Mouse (Mus musculus) liver, postnatal 0 days (tissue): ENCODE measurements around the gene Slc41a1. TPM values are rescaled to one million over a fixed set of nuclear protein-coding genes. Genes with fewer than 3 reads are reported as not detected.

Experiments
- ATAC-seq: fragments of 200-750 bp; cut with Nextera tagmentation; 2 replicates; pipeline ENCODE4 v1.8.0; 2017; ENCODE audit warnings: mild to moderate bottlenecking, moderate library complexity
- DNase-seq: peaks from one replicate; pipeline ENCODE4 v3.0.0-alpha.2; 2016
- H3K27ac ChIP-seq: fragments of 300-500 bp; sonication (generic); 2 replicates; pipeline ENCODE4 v1.5.1; 2014; ENCODE audit warnings: antibody characterized with exemption, moderate library complexity, mild to moderate bottlenecking, low read depth
- H3K27me3 ChIP-seq: fragments of 300-500 bp; sonication (generic); 2 replicates; pipeline ENCODE4 v1.6.1; 2014; ENCODE audit warnings: low read length, control low read depth, mixed read lengths; ENCODE audit not compliant: insufficient read depth
- H3K36me3 ChIP-seq: fragments of 300-500 bp; sonication (generic); replicated peaks from 2 replicates; pipeline ENCODE4 v1.6.1; 2014; ENCODE audit warnings: mild to moderate bottlenecking, control low read depth, low read length, moderate library complexity, mixed read lengths; ENCODE audit not compliant: insufficient read depth
- H3K4me1 ChIP-seq: fragments of 300-500 bp; sonication (generic); 2 replicates; pipeline ENCODE4 v1.6.1; 2014; ENCODE audit warnings: antibody characterized with exemption, mild to moderate bottlenecking, control low read depth; ENCODE audit not compliant: insufficient read depth
- H3K4me2 ChIP-seq: fragments of 300-500 bp; sonication (generic); 2 replicates; pipeline ENCODE4 v1.6.1; 2014; ENCODE audit warnings: low read depth, mild to moderate bottlenecking, low read length, moderate library complexity, mixed read lengths
- H3K4me3 ChIP-seq: fragments of 300-500 bp; sonication (generic); 2 replicates; pipeline ENCODE4 v1.5.1; 2014; ENCODE audit warnings: low read depth, low read length
- H3K9ac ChIP-seq: fragments of 300-500 bp; sonication (generic); replicated peaks from 2 replicates; pipeline ENCODE4 v1.6.1; 2014; ENCODE audit warnings: mild to moderate bottlenecking, moderate library complexity
- H3K9me3 ChIP-seq: fragments of 300-500 bp; sonication (generic); 2 replicates; pipeline ENCODE4 v1.6.1; 2016; ENCODE audit warnings: mild to moderate bottlenecking, control low read depth, low read length, mixed read lengths
- CTCF ChIP-seq: sonication (generic); IDR thresholded peaks from 2 replicates; pipeline ENCODE4 v1.5.1; 2016; ENCODE audit warnings: antibody characterized with exemption, low read depth
- EP300 ChIP-seq: IDR thresholded peaks from 2 replicates; pipeline ENCODE4 v1.6.1; 2016; ENCODE audit warnings: antibody characterized with exemption, low read depth, mild to moderate bottlenecking
- WGBS: fragments of 180-500 bp; shearing (Covaris S2); extraction: QIAGEN DNeasy Blood & Tissue Kit; methylation state at CpG from one replicate; pipeline ENCODE4 v1.1.7; 2014; ENCODE audit not compliant: insufficient replicate concordance; 5-methylcytosine and 5-hydroxymethylcytosine counted together
- polyA plus RNA-seq: library from polyadenylated mRNA; unstranded; fragments of >200 nt; fragmentation: Nextera tagmentation; extraction: Ambion mirVana; gene quantifications from 2 replicates; pipeline ENCODE4 v1.2.1, GENCODE M21; 2015

Slc41a1 gene
- polyA plus RNA-seq, 1 experiment from 2014 or later = 0.81 TPM

DNA sequence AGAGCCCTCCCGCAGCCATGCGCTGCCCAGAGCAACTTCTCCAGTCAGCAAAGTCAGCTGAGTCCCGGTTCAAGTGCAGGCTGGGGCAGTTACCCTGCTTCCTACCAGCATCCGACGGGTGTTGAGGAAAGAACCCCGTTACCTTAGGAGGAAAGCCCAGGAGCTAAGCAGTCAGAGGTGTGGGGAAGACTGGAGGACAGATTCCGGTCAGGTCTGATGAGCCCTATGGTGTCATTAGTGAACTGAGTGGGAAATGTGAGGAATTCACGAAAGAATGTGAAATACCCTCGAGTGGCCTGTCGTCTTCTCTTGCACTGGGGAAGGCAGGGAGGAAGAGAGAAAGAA is 40.6 kb downstream of the Slc41a1 start:
- H3K27ac ChIP-seq = peak overlapping the region; percentile 61
- 19% methylated on average over 10 of the region's 10 CpGs for WGBS
- DNase-seq = no peak

DNA sequence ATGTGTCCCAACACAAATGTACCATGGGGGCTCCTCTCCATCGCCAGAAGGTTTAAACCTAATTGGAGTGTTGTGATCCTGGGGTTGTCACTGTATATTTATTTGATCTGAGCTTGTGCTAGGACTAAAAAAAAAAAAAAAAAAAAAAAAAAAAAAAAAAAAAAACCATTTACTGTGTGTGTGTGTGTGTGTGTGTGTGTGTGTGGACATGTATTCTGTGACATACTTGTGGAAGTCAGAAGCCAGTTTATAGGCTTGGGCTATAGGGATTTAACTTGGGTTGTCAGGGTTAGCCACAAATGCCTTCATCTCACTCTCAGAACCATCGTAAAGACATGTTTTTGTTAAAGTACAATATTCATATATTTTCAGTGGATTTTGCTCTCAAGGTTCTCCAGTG is 42.3 kb downstream of the Slc41a1 start:
- Histone ChIP-seq H3K9ac (no peak overlapping the region), H3K4me3 (no peak overlapping the region), H3K4me2 (no peak overlapping the region), H3K4me1 (peaks cover 5% of the 10 kb centered on the region), H3K27me3 (no peaks in the 10 kb centered on the region), H3K27ac (no peak overlapping the region), H3K36me3 (peaks cover 2% of the 10 kb centered on the region), H3K9me3 (no peaks in the 10 kb centered on the region)
- DNase-seq (no peak), ATAC-seq (no peak)
- TF ChIP-seq EP300 (no peak), CTCF (no peak)
- WGBS = 84% methylated on average over 2 of the region's 2 CpGs

More for the DNA sequence above, 40.6 kb downstream of the Slc41a1 start:
- no peaks in the 10 kb centered on the region for H3K27me3 ChIP-seq
- peaks cover 5% of the 10 kb centered on the region for H3K4me1 ChIP-seq
- H3K4me2 ChIP-seq = peak overlapping the region; percentile 75
- peak overlapping the region; percentile 75 for H3K9ac ChIP-seq
- peaks cover 2% of the 10 kb centered on the region; the same call in 1 of the 2 replicates for H3K36me3 ChIP-seq
- H3K9me3 ChIP-seq = no peaks in the 10 kb centered on the region
- TF ChIP-seq EP300 (no peak), CTCF (no peak)
- H3K4me3 ChIP-seq = peak overlapping the region; percentile 73
- ATAC-seq = no peak

DNA sequence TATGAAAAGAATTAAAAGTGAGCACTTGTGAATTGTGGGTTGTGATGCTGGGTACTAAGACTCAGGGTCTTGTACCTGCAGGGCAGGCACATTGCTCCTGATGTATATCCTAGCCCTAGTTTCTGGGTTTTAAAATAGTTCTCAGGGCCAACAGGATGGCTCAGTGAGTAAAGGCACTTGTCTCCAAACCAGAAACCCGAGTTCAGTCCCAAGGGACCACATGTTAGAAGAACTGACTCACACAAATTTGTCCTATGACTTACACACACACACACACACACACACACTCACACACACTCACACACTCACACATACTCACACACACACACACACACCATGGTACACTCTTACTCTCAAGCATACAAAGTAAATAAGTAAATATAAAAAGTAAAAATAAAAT is 45.6 kb downstream of the Slc41a1 start:
- TF ChIP-seq CTCF (no peak), EP300 (no peak)
- Histone ChIP-seq H3K27me3 (no peaks in the 10 kb centered on the region), H3K27ac (no peak overlapping the region), H3K9me3 (no peaks in the 10 kb centered on the region), H3K4me3 (no peak overlapping the region), H3K4me2 (no peak overlapping the region), H3K36me3 (peaks cover 2% of the 10 kb centered on the region), H3K4me1 (peaks cover 3% of the 10 kb centered on the region), H3K9ac (no peak overlapping the region)
- no peak for ATAC-seq
- 44% methylated on average over 1 of the region's 1 CpGs for WGBS
- no peak for DNase-seq

DNA sequence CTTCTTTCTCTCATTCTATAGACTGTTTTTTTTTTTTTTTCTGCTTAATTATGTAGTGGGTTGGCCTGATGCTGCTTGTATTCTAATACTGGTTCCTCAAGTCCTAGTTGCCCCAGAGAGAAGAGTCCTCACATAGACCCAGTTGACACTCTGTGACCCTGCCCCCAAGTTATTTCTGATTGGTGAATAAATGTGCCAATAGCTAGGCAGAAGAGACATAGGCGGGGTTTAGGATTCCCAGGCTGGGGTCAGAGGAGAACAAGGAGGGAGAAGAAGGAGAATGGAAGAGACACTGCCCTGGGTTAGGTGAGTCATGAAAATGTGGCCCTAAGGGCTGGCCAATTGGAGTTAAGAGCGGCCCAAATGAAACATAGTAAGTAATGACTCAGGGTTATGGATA is 52.5 kb downstream of the Slc41a1 start:
- WGBS = 77% methylated on average over 2 of the region's 2 CpGs
- Histone ChIP-seq H3K9ac (no peak overlapping the region), H3K4me2 (no peak overlapping the region), H3K4me1 (no peaks in the 10 kb centered on the region), H3K36me3 (no peaks in the 10 kb centered on the region), H3K4me3 (no peak overlapping the region), H3K9me3 (no peaks in the 10 kb centered on the region), H3K27ac (no peak overlapping the region), H3K27me3 (no peaks in the 10 kb centered on the region)
- no peak for DNase-seq
- no peak for ATAC-seq
- no peak for TF ChIP-seq CTCF
- TF ChIP-seq EP300 = no peak

DNA sequence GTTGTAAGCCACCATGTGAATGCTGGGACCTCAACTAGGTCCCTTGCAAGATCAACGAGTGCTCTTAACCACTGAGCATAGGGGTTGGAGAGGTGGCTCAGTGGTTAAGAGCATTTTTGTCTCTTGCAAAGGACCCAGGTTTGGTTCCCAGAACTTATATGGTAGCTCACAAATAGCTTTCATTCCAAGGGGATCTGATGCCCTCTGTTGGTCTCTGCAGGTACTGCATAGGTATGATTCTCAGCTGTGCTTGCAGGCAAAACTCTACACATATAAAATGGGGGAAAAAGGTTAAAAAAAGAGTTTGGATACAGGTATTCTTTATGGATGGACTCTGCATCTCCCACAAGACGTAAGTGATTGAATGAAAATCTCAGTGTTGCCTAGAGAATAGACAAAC is 55.5 kb downstream of the Slc41a1 start:
- H3K4me1 ChIP-seq = no peaks in the 10 kb centered on the region
- H3K9me3 ChIP-seq = no peaks in the 10 kb centered on the region

DNA sequence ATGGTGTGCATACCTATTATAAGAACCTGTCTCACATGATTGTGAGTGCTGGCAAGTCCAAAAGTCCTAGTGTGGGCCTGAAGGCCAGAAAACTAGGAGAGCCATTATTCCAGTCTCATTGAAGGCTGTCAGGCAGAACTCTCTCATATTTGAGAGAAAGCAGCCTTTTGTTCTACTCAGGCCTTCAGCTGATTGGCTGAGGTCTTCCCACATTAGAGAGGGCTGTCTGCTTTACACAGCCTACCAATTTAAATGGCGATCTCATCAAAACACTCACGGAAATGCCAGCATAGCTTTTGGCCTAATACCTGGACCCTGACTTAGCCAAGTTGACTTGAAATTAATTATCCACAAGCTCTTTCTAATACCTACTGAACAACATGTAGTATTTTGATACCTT is 58.9 kb downstream of the Slc41a1 start:
- ATAC-seq = no peak
- Histone ChIP-seq H3K4me2 (no peak overlapping the region), H3K9ac (no peak overlapping the region), H3K36me3 (no peaks in the 10 kb centered on the region), H3K4me1 (no peaks in the 10 kb centered on the region), H3K4me3 (no peak overlapping the region), H3K9me3 (no peaks in the 10 kb centered on the region), H3K27ac (no peak overlapping the region), H3K27me3 (no peaks in the 10 kb centered on the region)
- DNase-seq = no peak
- TF ChIP-seq CTCF (no peak), EP300 (no peak)
- 77% methylated on average over 2 of the region's 2 CpGs for WGBS

More for the DNA sequence above, 55.5 kb downstream of the Slc41a1 start:
- no peaks in the 10 kb centered on the region for H3K36me3 ChIP-seq
- H3K27ac ChIP-seq = no peak overlapping the region
- H3K4me2 ChIP-seq = no peak overlapping the region
- ATAC-seq = no peak
- H3K4me3 ChIP-seq = no peak overlapping the region
- H3K9ac ChIP-seq = no peak overlapping the region
- 51% methylated on average over 2 of the region's 2 CpGs for WGBS
- TF ChIP-seq CTCF = peak; percentile 71
- TF ChIP-seq EP300 = no peak
- peak; percentile 40 for DNase-seq
- H3K27me3 ChIP-seq = no peaks in the 10 kb centered on the region

DNA sequence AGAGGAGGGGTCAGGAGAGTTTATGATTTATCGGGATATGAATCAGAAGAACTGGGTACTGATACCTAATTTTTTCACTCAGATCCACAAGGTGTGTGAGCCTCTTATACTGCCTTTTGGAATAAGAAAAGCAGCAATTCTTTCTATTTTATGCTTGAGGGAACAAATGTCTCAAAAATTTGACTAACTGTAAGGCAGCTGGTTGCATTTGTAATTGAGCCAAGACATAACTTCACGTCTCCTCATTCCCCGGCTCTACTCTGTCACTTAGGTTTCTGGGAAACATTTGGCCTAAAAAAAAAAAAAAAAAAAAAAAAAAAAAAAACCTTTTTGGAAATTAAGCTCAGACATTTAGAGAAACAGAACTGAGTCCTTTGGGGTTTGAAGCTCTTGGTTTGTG is 59.3 kb downstream of the Slc41a1 start:
- 80% methylated on average over 3 of the region's 3 CpGs for WGBS

More for the DNA sequence above, 59.3 kb downstream of the Slc41a1 start:
- H3K4me2 ChIP-seq = no peak overlapping the region
- no peak for ATAC-seq
- H3K4me1 ChIP-seq = no peaks in the 10 kb centered on the region
- H3K4me3 ChIP-seq = no peak overlapping the region
- H3K36me3 ChIP-seq = no peaks in the 10 kb centered on the region
- TF ChIP-seq CTCF = no peak
- no peak for TF ChIP-seq EP300
- no peak for DNase-seq
- H3K9ac ChIP-seq = no peak overlapping the region
- no peaks in the 10 kb centered on the region for H3K9me3 ChIP-seq
- H3K27me3 ChIP-seq = no peaks in the 10 kb centered on the region
- H3K27ac ChIP-seq = no peak overlapping the region
